Mouse (Mus musculus) liver, embryonic 13.5 days (tissue): ENCODE results near the gene Slfn1. TPM values are rescaled to one million over a fixed set of nuclear protein-coding genes. Genes with fewer than 3 reads are reported as not detected.
"Not testable (repeated sequence)": the region's sequence is repeated elsewhere in the genome, so short reads cannot be mapped to it uniquely, and the experiment has no call there.

Experiments used
- ATAC-seq: fragments of 200-750 bp; cut with Nextera tagmentation; 2 replicates; pipeline ENCODE4 v1.8.0; 2017; ENCODE audit warnings: low read depth, mild to moderate bottlenecking, moderate number of reproducible peaks, moderate library complexity
- DNase-seq: peaks from one replicate; pipeline ENCODE4 v3.0.0; 2022
- H3K27ac ChIP-seq: fragments of 300-500 bp; sonication (generic); 2 replicates; pipeline ENCODE4 v1.5.1; 2015; ENCODE audit warnings: moderate library complexity, mild to moderate bottlenecking, inconsistent platforms
- H3K27me3 ChIP-seq: fragments of 300-500 bp; sonication (generic); 2 replicates; pipeline ENCODE4 v1.6.1; 2015; ENCODE audit warnings: mild to moderate bottlenecking, inconsistent platforms
- H3K36me3 ChIP-seq: fragments of 300-500 bp; sonication (generic); 2 replicates; pipeline ENCODE4 v1.6.1; 2015; ENCODE audit warnings: mild to moderate bottlenecking, inconsistent platforms
- H3K4me1 ChIP-seq: fragments of 300-500 bp; sonication (generic); replicated peaks from 2 replicates; pipeline ENCODE4 v1.6.1; 2015; ENCODE audit warnings: inconsistent platforms
- H3K4me2 ChIP-seq: fragments of 300-500 bp; sonication (generic); 2 replicates; pipeline ENCODE4 v1.6.1; 2015; ENCODE audit warnings: inconsistent platforms, mild to moderate bottlenecking, moderate library complexity
- H3K4me3 ChIP-seq: fragments of 300-500 bp; sonication (generic); replicated peaks from 2 replicates; pipeline ENCODE4 v1.5.1; 2015; ENCODE audit warnings: mild to moderate bottlenecking, inconsistent platforms
- H3K9ac ChIP-seq: fragments of 300-500 bp; sonication (generic); 2 replicates; pipeline ENCODE4 v1.6.1; 2015; ENCODE audit warnings: mild to moderate bottlenecking, inconsistent platforms
- H3K9me3 ChIP-seq: fragments of 300-500 bp; sonication (generic); replicated peaks from 2 replicates; pipeline ENCODE4 v1.6.1; 2016; ENCODE audit warnings: inconsistent platforms
- WGBS: fragments of 180-500 bp; shearing (Covaris S2); methylation state at CpG from one replicate; pipeline ENCODE4 v1.1.7; 2015; ENCODE audit not compliant: insufficient replicate concordance; 5-methylcytosine and 5-hydroxymethylcytosine counted together
- polyA plus RNA-seq: library from polyadenylated mRNA; unstranded; fragments of >200 nt; fragmentation: Nextera tagmentation; extraction: Ambion mirVana; gene quantifications from 2 replicates; pipeline ENCODE4 v1.2.1, GENCODE M21; 2015

Gene Slfn1
- polyA plus RNA-seq, 1 experiment from 2014 or later: 0.10 TPM

DNA sequence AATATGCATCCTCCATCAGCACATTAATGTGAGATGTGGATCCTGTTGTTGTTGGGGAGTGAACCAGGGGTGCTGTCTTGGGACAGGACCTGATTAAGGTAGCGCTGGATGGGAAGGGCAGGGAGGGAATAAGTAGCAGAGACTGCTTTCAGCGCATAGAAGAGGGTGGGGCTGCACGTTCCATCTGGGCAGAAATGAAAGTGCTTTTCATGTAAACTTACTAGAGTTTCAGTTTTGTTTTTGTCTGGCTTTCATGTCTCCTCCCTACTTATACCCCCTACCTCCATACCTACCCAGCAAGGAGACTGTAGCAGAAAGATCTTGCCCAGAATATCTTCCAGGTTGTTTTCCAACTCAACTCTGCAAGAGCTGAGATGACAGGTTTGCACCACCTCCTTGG, 1.4 kb downstream of the Slfn1 start:
- H3K4me3 ChIP-seq: no peak overlapping the region
- 45% methylated on average over 3 of the region's 3 CpGs for WGBS

DNA sequence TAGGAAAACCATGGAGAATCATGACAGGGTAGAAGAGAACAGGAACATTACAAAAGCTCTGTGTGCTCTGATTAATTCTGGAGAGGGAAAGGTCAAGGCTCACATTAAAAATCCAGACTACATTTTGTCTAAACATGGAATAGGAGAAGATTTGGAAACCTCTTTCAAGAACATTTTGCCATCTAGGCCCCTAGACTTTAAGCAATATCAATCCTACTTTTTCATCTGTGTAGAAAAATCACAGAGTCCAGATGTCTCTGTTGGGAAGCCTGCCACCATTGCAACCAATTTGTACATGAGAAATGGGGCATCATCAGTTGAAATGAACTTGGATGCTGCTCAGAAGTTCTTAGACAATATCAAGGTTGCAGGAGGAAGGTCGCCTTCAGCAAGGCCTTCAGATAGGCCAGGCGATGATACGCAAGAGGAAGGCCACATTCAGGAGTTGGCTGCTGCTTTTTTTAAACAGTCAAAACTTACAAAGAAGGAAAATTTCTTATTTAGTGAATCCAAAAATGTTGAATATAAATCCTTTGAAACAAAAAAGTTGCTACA, 4.6 kb downstream of the Slfn1 start:
- no peaks in the 10 kb centered on the region for H3K36me3 ChIP-seq
- H3K4me3 ChIP-seq: no peak overlapping the region
- H3K9ac ChIP-seq: no peak overlapping the region
- WGBS: 79% methylated on average over 3 of the region's 3 CpGs
- DNase-seq: no peak
- no peaks in the 10 kb centered on the region for H3K27me3 ChIP-seq
- no peak overlapping the region for H3K27ac ChIP-seq
- no peak for ATAC-seq
- H3K4me2 ChIP-seq: no peak overlapping the region
- H3K9me3 ChIP-seq: no peaks in the 10 kb centered on the region
- H3K4me1 ChIP-seq: no peaks in the 10 kb centered on the region

More for the DNA sequence above, 1.4 kb downstream of the Slfn1 start:
- Histone ChIP-seq H3K4me2 (no peak overlapping the region), H3K9me3 (no peaks in the 10 kb centered on the region), H3K27me3 (no peaks in the 10 kb centered on the region), H3K27ac (no peak overlapping the region), H3K36me3 (no peaks in the 10 kb centered on the region), H3K9ac (no peak overlapping the region), H3K4me1 (no peaks in the 10 kb centered on the region)
- DNase-seq (no peak), ATAC-seq (no peak)

DNA sequence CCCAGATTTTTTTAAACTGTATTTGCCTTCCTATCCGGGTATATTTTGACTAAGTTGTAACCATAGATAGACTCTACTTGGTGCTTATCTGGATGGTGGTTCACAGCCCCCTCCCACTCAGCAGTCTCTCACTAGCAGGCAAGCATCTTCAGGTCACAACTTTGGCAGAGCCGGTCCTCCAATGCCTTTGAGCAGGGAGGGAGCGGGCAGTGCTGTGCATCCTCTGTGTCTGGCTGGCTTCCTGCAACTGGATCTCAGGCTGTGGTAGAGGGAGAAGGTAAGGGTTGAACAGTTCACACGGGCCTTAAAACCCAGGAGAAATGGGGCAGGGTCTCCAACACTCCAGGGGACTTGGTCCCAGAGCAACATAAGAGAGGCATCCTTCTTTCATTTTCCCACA, 6.5 kb downstream of the Slfn1 start:
- Histone ChIP-seq H3K9ac (no peak overlapping the region), H3K36me3 (no peaks in the 10 kb centered on the region), H3K9me3 (no peaks in the 10 kb centered on the region), H3K4me3 (no peak overlapping the region), H3K27me3 (no peaks in the 10 kb centered on the region), H3K4me2 (no peak overlapping the region), H3K4me1 (no peaks in the 10 kb centered on the region), H3K27ac (no peak overlapping the region)
- DNase-seq (no peak), ATAC-seq (no peak)
- WGBS: 55% methylated on average over 4 of the region's 4 CpGs

DNA sequence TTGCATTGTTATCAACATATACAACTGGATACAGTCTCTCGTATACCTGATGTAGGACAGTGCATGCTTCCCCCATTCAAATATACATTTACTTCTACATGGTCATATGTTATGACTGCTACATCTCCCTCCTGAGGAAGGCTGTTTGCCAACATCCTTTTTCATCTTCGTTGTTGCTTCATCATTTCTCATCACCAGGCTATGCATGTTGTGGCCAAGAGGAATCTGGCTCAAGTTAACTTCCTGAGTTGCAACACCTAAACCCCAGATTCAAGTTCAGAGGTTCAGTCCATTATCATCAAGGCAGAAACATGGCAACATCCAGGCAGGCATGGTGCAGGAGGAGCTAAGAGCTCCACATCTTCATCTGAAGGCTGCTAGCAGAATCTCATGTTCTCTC, 8.3 kb downstream of the Slfn1 start:
- H3K36me3 ChIP-seq: no peaks in the 10 kb centered on the region
- H3K4me2 ChIP-seq: no peak overlapping the region
- 47% methylated on average over 2 of the region's 2 CpGs for WGBS
- DNase-seq (no peak), ATAC-seq (no peak)
- H3K27ac ChIP-seq: no peak overlapping the region
- no peaks in the 10 kb centered on the region for H3K4me1 ChIP-seq
- H3K9ac ChIP-seq: no peak overlapping the region
- H3K9me3 ChIP-seq: no peaks in the 10 kb centered on the region
- H3K27me3 ChIP-seq: no peaks in the 10 kb centered on the region
- H3K4me3 ChIP-seq: no peak overlapping the region

DNA sequence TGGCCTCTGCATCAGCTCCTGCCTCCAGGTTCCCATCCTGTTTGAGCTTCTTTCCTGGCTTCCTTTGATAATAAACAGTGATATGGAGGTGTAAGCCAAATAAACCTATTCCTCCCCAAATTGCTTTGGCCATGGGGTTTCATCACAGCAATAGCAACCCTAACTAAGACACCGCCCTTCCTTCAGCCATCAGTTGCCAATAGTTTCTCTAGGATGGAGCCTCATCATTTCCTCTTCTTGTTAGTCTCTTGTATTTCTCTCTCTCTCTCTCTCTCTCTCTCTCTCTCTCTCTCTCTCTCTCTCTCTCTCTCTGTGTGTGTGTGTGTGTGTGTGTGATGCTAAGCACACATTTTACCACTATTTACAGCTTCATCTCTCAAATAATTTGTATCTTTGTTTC, 9.0 kb downstream of the Slfn1 start:
- DNase-seq, H3K9ac ChIP-seq, H3K4me1 ChIP-seq, H3K36me3 ChIP-seq, H3K9me3 ChIP-seq, H3K27me3 ChIP-seq, H3K4me3 ChIP-seq, ATAC-seq, H3K27ac ChIP-seq, H3K4me2 ChIP-seq: not testable (repeated sequence)
- 100% methylated on average over 1 of the region's 1 CpGs for whole genome bisulfite sequencing

DNA sequence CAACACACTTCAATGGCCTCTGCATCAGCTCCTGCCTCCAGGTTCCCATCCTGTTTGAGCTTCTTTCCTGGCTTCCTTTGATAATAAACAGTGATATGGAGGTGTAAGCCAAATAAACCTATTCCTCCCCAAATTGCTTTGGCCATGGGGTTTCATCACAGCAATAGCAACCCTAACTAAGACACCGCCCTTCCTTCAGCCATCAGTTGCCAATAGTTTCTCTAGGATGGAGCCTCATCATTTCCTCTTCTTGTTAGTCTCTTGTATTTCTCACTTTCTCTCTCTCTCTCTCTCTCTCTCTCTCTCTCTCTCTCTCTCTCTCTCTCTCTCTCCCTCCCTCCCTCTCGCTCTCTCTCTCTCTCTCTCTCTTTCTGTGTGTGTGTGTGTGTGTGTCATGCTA, 20.6 kb downstream of the Slfn1 start:
- DNase-seq, ATAC-seq, H3K4me3 ChIP-seq, H3K4me2 ChIP-seq, H3K27ac ChIP-seq, H3K4me1 ChIP-seq, H3K27me3 ChIP-seq, H3K9ac ChIP-seq, H3K9me3 ChIP-seq, H3K36me3 ChIP-seq: not testable (repeated sequence)
- WGBS: 80% methylated on average over 1 of the region's 2 CpGs

DNA sequence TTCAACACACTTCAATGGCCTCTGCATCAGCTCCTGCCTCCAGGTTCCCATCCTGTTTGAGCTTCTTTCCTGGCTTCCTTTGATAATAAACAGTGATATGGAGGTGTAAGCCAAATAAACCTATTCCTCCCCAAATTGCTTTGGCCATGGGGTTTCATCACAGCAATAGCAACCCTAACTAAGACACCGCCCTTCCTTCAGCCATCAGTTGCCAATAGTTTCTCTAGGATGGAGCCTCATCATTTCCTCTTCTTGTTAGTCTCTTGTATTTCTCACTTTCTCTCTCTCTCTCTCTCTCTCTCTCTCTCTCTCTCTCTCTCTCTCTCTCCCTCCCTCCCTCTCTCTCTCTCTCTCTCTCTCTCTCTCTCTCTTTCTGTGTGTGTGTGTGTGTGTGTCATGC, 32.3 kb downstream of the Slfn1 start:
- not testable (repeated sequence) for H3K27ac ChIP-seq, H3K9me3 ChIP-seq, H3K4me1 ChIP-seq, H3K27me3 ChIP-seq, H3K9ac ChIP-seq, ATAC-seq, H3K4me2 ChIP-seq, H3K4me3 ChIP-seq, DNase-seq, H3K36me3 ChIP-seq
- WGBS: no CpG with 5 or more reads among the region's 1 CpGs

Other genes starting within 250 kb of the Slfn1 start
- 20.2 and 25.3 TPM in 2 replicates for gene Rffl, start 245.6 kb upstream of the Slfn1 start, polyA plus RNA-seq
- gene Rad51d, start 226.2 kb upstream of the Slfn1 start, polyA plus RNA-seq: 6.8 and 8.0 TPM in 2 replicates
- gene Fndc8, start 224.7 kb upstream of the Slfn1 start, polyA plus RNA-seq: 0.05 and 0.08 TPM in 2 replicates
- 21.3 and 24.3 TPM in 2 replicates for gene Nle1, start 208.4 kb upstream of the Slfn1 start, polyA plus RNA-seq
- 0.75 and 1.1 TPM in 2 replicates for gene Unc45b, start 206.3 kb upstream of the Slfn1 start, polyA plus RNA-seq
- 0.68 and 1.4 TPM in 2 replicates for gene Slfn5, start 165.5 kb upstream of the Slfn1 start, polyA plus RNA-seq
- 5.5 and 8.3 TPM in 2 replicates for gene Slfn9, start 125.0 kb upstream of the Slfn1 start, polyA plus RNA-seq
- 0.37 and 0.66 TPM in 2 replicates for gene Slfn8, start 96.0 kb upstream of the Slfn1 start, polyA plus RNA-seq
- 4.9 and 5.0 TPM in 2 replicates for gene Slfn2, start 51.7 kb upstream of the Slfn1 start, polyA plus RNA-seq
- gene Slfn4, start 58.3 kb downstream of the Slfn1 start, polyA plus RNA-seq: 0.06 and 0.08 TPM in 2 replicates
- 1.2 and 2.0 TPM in 2 replicates for gene Slfn3, start 74.5 kb downstream of the Slfn1 start, polyA plus RNA-seq
- 21.6 and 24.7 TPM in 2 replicates for gene Slfn14, start 169.9 kb downstream of the Slfn1 start, polyA plus RNA-seq
- gene Ap2b1, start 182.2 kb downstream of the Slfn1 start, polyA plus RNA-seq: 19.3 and 25.5 TPM in 2 replicates
- 5.5 and 7.7 TPM in 2 replicates for gene Pex12, start 185.7 kb downstream of the Slfn1 start, polyA plus RNA-seq